Mouse (Mus musculus) kidney, adult 2 months (tissue): Measurements from ENCODE around the gene Anxa2. TPM values are rescaled to one million over a fixed set of nuclear protein-coding genes. Genes with fewer than 3 reads are reported as not detected.

Source experiments
- DNase-seq: peaks from one replicate; pipeline ENCODE4 v3.0.0; 2021
- H3K27ac ChIP-seq: fragments of 200-500 bp; 2 replicates; pipeline ENCODE4 v1.5.1; 2012; ENCODE audit warnings: low read depth, low read length, control low read depth, inconsistent platforms; ENCODE audit not compliant: insufficient read depth
- H3K27me3 ChIP-seq: fragments of 200-500 bp; replicated peaks from 2 replicates; pipeline ENCODE4 v1.6.1; 2012; ENCODE audit warnings: mild to moderate bottlenecking, moderate library complexity, low read length, inconsistent platforms; ENCODE audit not compliant: control insufficient read depth, insufficient read depth
- H3K36me3 ChIP-seq: fragments of 200-500 bp; 2 replicates; pipeline ENCODE4 v1.6.1; 2012; ENCODE audit warnings: mild to moderate bottlenecking, moderate library complexity, low read length, inconsistent platforms; ENCODE audit not compliant: control insufficient read depth, insufficient read depth
- H3K4me1 ChIP-seq: fragments of 200-500 bp; 2 replicates; pipeline ENCODE4 v1.6.1; 2011; ENCODE audit warnings: low read length; ENCODE audit not compliant: control insufficient read depth, insufficient read depth
- H3K4me3 ChIP-seq: fragments of 200-500 bp; 2 replicates; pipeline ENCODE4 v1.5.1; 2011; ENCODE audit warnings: mild to moderate bottlenecking, low read depth, low read length, control low read depth; ENCODE audit not compliant: insufficient read depth
- CTCF ChIP-seq: fragments of 200-500 bp; conservative IDR thresholded peaks from 2 replicates; pipeline ENCODE4 v1.5.1; 2011; ENCODE audit warnings: low read depth, mild to moderate bottlenecking, control low read depth, low read length, moderate library complexity, mixed read lengths; ENCODE audit not compliant: insufficient read depth, insufficient read length
- POLR2A ChIP-seq: fragments of 200-500 bp; IDR thresholded peaks from one replicate; pipeline ENCODE4 v1.6.1; 2011; ENCODE audit warnings: low read depth, low read length, control low read depth
- WGBS: fragments of 180-500 bp; shearing (Covaris S2); methylation state at CpG from one replicate; pipeline ENCODE4 v1.1.7; 2018; 5-methylcytosine and 5-hydroxymethylcytosine counted together
- polyA plus RNA-seq: library from polyadenylated mRNA; depleted of rRNA; stranded (reverse); fragments of >200 nt; gene quantifications from 2 replicates; pipeline ENCODE4 v1.2.3, GENCODE M21; 2012

The Anxa2 gene
- polyA plus RNA-seq, 1 experiment: 131 TPM

DNA sequence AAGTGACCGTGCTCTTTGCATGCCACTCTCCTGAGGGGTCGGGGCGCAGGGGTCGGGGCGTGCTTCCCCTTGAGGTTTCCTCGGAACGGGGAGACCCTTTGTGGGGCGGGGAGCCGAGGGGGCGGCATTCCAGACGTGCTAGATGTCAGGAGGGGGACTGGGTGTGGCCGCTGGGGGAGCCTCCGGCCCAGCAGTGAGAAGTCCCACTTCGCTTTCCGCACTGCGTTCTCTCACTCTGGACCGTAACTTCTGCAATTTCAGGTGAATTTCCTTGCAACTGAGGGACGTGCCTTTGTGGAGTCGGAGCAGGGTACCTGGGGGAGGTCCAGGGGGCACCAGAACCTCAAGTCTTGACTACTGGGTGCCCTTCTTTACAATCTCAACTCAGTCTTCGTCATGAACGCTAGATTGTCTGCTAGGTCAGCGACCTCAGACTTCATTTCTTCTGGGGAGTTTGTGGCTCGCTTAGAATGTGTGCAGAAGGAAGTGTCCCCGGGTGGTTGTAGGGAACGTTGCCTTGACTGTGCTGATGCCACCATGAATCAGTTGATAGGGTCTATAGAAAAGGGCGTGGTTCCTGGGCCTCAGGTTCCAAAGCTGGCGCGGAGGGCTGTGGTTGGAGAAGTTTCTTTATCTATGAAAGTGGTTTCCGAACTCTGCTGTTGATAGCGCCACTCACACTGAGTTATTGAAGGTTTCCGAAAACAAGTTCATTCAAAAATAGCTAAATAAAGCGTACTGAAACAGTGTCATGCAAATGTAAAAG is 664 bp downstream of the Anxa2 start:
- peak overlapping the region; percentile 91 for H3K27ac ChIP-seq
- 16% methylated on average over 32 of the region's 32 CpGs for WGBS
- DNase-seq: peak; percentile 34
- peak overlapping the region; percentile 90 for H3K4me3 ChIP-seq
- no peak for TF ChIP-seq POLR2A
- no peak for TF ChIP-seq CTCF
- no peaks in the 10 kb centered on the region for H3K27me3 ChIP-seq
- peaks cover 20% of the 10 kb centered on the region for H3K4me1 ChIP-seq
- no peaks in the 10 kb centered on the region for H3K36me3 ChIP-seq

- Histone ChIP-seq H3K36me3 (no peaks in the 10 kb centered on the region), H3K27me3 (no peaks in the 10 kb centered on the region), H3K4me1 (peaks cover 25% of the 10 kb centered on the region), H3K27ac (peak overlapping the region; percentile 91), H3K4me3 (peak overlapping the region; percentile 90; the same call in 1 of the 2 replicates)
- TF ChIP-seq CTCF (no peak), POLR2A (no peak)
- no peak for DNase-seq
- 41% methylated on average over 4 of the region's 4 CpGs for WGBS
Observed at GRCm38 (mm10) chr9:69454691-69455090, 1.3 kb downstream of the Anxa2 start.

- H3K4me1 ChIP-seq: peaks cover 25% of the 10 kb centered on the region
- TF ChIP-seq CTCF (no peak), POLR2A (no peak)
- DNase-seq: peak; percentile 77
- no peaks in the 10 kb centered on the region for H3K36me3 ChIP-seq
- WGBS: 39% methylated on average over 4 of the region's 4 CpGs
- peak overlapping the region; percentile 2; the same call in 1 of the 2 replicates for H3K4me3 ChIP-seq
- no peaks in the 10 kb centered on the region for H3K27me3 ChIP-seq
- peak overlapping the region; percentile 32 for H3K27ac ChIP-seq
Observed at GRCm38 (mm10) chr9:69455391-69455790, 2.0 kb downstream of the Anxa2 start.

DNA sequence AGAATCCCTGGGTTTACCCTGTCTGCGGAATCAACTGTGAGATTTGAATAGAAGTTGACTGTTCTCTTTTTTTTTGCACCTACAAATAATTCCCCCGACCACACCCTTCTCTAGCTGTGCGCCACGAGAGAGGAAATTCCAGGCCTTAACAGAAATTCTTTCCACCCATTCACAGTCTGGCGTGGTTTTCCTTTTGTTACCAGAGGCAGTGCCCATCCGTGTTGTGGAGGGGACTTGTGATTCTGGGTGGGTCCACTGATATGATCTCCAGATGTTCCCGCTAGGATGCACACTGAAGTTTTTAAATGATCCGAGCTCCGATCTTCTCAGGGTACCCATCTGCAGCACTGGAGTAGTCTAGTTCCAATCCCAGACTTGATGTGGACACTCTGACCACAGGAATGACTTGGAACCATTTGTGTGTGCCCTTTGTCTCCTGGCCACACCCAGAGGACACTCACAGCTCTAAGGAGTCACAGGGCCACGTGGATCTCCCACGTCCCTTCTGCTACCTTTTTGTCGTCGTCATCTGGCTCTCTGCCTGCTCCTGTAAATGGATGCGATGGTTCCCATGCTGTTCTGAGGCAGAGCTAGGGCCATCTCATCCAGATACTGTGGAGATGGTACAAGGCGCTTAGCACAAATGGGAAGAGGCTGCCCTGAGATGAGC is 3.1 kb downstream of the Anxa2 start:
- H3K4me3 ChIP-seq: no peak overlapping the region
- H3K27ac ChIP-seq: peak overlapping the region; percentile 77
- no peak for TF ChIP-seq POLR2A
- no peak for TF ChIP-seq CTCF
- 64% methylated on average over 15 of the region's 15 CpGs for WGBS
- H3K4me1 ChIP-seq: peaks cover 25% of the 10 kb centered on the region
- peak; percentile 59 for DNase-seq
- no peaks in the 10 kb centered on the region for H3K27me3 ChIP-seq
- H3K36me3 ChIP-seq: no peaks in the 10 kb centered on the region

GRCm38 (mm10) chr9:69457143-69457542 is 3.7 kb downstream of the Anxa2 start:
- Histone ChIP-seq H3K4me1 (peaks cover 25% of the 10 kb centered on the region), H3K36me3 (no peaks in the 10 kb centered on the region), H3K27ac (peak overlapping the region; percentile 80), H3K27me3 (no peaks in the 10 kb centered on the region), H3K4me3 (no peak overlapping the region)
- TF ChIP-seq CTCF: no peak
- TF ChIP-seq POLR2A: no peak
- 82% methylated on average over 3 of the region's 3 CpGs for WGBS
- no peak for DNase-seq

DNA sequence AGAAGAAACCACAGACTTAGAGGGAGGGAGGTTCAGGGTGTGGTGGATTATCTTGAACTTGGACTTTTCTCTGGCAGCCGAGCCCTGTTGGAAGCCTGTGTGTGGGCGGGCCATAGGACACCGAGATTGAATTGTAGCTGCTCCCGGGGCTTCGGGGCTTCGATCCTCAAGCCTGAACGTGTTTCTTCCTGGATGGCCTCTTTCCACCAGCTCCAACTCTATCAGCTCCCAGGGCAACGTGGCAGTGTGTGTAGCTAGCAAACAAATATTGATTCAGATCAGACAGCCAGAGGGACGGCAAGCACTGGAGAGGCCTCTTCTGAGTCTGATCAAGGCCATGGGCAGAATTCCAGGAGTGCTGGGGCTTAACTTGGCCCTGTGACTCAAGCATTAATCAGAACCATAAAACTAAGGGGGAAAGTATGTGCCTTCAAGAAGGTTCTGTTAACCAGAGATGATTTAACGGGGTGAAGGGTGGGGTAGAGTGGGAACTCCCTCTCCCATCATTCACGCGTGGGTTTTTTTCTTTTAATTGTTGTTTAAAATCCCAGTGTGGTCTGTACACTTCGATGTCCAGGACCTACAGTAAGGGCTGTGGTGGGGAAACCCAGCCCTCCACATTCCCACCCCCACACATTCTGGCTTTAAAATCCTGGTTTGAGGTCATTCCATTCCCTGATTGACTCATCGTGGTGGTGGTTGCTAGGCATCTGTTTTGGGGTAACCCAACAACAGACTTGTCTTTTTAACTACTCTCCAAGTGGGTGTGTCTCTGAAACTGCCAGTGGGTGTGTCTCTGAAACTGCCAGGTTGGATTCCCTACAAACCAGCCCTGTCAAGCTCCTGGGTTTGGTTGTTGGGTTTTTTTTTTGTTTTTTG is 4.6 kb downstream of the Anxa2 start:
- Histone ChIP-seq H3K4me3 (no peak overlapping the region), H3K36me3 (no peaks in the 10 kb centered on the region), H3K27me3 (no peaks in the 10 kb centered on the region), H3K27ac (peak overlapping the region; percentile 80), H3K4me1 (peaks cover 25% of the 10 kb centered on the region)
- no peak for TF ChIP-seq CTCF
- TF ChIP-seq POLR2A: no peak
- 21% methylated on average over 14 of the region's 14 CpGs for WGBS
- peak; percentile 81 for DNase-seq
